Mouse (Mus musculus): ENCODE results near the gene Ablim2. TPM values are rescaled to one million over a fixed set of nuclear protein-coding genes. Genes with fewer than 3 reads are reported as not detected.

The Ablim2 gene
- polyA plus RNA-seq, 1 experiment from 2014 or later, result 16.3 TPM

- no peak overlapping the region for H3K27ac ChIP-seq (ENCODE audit: low read length)
- H3K4me3 ChIP-seq (replicated peaks; ENCODE audit: low read length), result no peak overlapping the region
Observed at GRCm38 (mm10) chr5:35761323-35761722, 3.6 kb downstream of the Ablim2 start.

GRCm38 (mm10) chr5:35762388-35762787, 4.7 kb downstream of the Ablim2 start:
- no peak overlapping the region for H3K4me2 ChIP-seq (ENCODE audit: low read length)
- H3K27me3 ChIP-seq (replicated peaks; ENCODE audit: control insufficient read depth, insufficient read depth, low read length), result peaks cover 19% of the 10 kb centered on the region
- WGBS, result 58% methylated on average over 5 of the region's 5 CpGs
- ATAC-seq, result no peak
- no peak overlapping the region for H3K27ac ChIP-seq (ENCODE audit: low read length)
- no peaks in the 10 kb centered on the region for H3K9me3 ChIP-seq (ENCODE audit: control insufficient read depth, low read length)
- H3K4me3 ChIP-seq (replicated peaks; ENCODE audit: low read length), result no peak overlapping the region
- no peaks in the 10 kb centered on the region for H3K36me3 ChIP-seq (ENCODE audit: control insufficient read depth, insufficient read depth)
- H3K4me1 ChIP-seq (replicated peaks; ENCODE audit: control insufficient read depth, insufficient read depth, low read length), result peaks cover 5% of the 10 kb centered on the region; the same call in 1 of the 2 replicates
- H3K9ac ChIP-seq (replicated peaks; ENCODE audit: low read depth, low read length), result no peak overlapping the region

More at GRCm38 (mm10) chr5:35761323-35761722, 3.6 kb downstream of the Ablim2 start:
- Histone ChIP-seq H3K27me3 (replicated peaks; ENCODE audit: control insufficient read depth, insufficient read depth, low read length) (peaks cover 19% of the 10 kb centered on the region), H3K9me3 (ENCODE audit: control insufficient read depth, low read length) (no peaks in the 10 kb centered on the region), H3K4me2 (ENCODE audit: low read length) (no peak overlapping the region), H3K36me3 (ENCODE audit: control insufficient read depth, insufficient read depth) (no peaks in the 10 kb centered on the region), H3K4me1 (replicated peaks; ENCODE audit: control insufficient read depth, insufficient read depth, low read length) (peaks cover 9% of the 10 kb centered on the region; the same call in 1 of the 2 replicates), H3K9ac (replicated peaks; ENCODE audit: low read depth, low read length) (no peak overlapping the region)
- WGBS, result 69% methylated on average over 5 of the region's 5 CpGs
- no peak for ATAC-seq

GRCm38 (mm10) chr5:35762850-35763249, 5.2 kb downstream of the Ablim2 start:
- WGBS, result 81% methylated on average over 10 of the region's 10 CpGs
- H3K4me2 ChIP-seq (ENCODE audit: low read length), result no peak overlapping the region
- ATAC-seq, result no peak

GRCm38 (mm10) chr5:35765909-35766308, 8.2 kb downstream of the Ablim2 start:
- H3K4me3 ChIP-seq (replicated peaks; ENCODE audit: low read length), result no peak overlapping the region
- H3K9me3 ChIP-seq (ENCODE audit: control insufficient read depth, low read length), result no peaks in the 10 kb centered on the region
- 0 out of 2 replicates have a peak, but pooled peaks cover 2% of the 10 kb centered on the region for H3K4me1 ChIP-seq (replicated peaks; ENCODE audit: control insufficient read depth, insufficient read depth, low read length)
- H3K36me3 ChIP-seq (ENCODE audit: control insufficient read depth, insufficient read depth), result no peaks in the 10 kb centered on the region
- no peak overlapping the region for H3K4me2 ChIP-seq (ENCODE audit: low read length)
- no peaks in the 10 kb centered on the region for H3K27me3 ChIP-seq (replicated peaks; ENCODE audit: control insufficient read depth, insufficient read depth, low read length)
- ATAC-seq, result no peak
- H3K9ac ChIP-seq (replicated peaks; ENCODE audit: low read depth, low read length), result no peak overlapping the region
- no peak overlapping the region for H3K27ac ChIP-seq (ENCODE audit: low read length)
- 86% methylated on average over 6 of the region's 6 CpGs for WGBS

More at GRCm38 (mm10) chr5:35762850-35763249, 5.2 kb downstream of the Ablim2 start:
- Histone ChIP-seq H3K4me3 (replicated peaks; ENCODE audit: low read length) (no peak overlapping the region), H3K27ac (ENCODE audit: low read length) (no peak overlapping the region), H3K27me3 (replicated peaks; ENCODE audit: control insufficient read depth, insufficient read depth, low read length) (peaks cover 19% of the 10 kb centered on the region), H3K4me1 (replicated peaks; ENCODE audit: control insufficient read depth, insufficient read depth, low read length) (peaks cover 5% of the 10 kb centered on the region; the same call in 1 of the 2 replicates), H3K9me3 (ENCODE audit: control insufficient read depth, low read length) (no peaks in the 10 kb centered on the region), H3K36me3 (ENCODE audit: control insufficient read depth, insufficient read depth) (no peaks in the 10 kb centered on the region), H3K9ac (replicated peaks; ENCODE audit: low read depth, low read length) (no peak overlapping the region)

- Histone ChIP-seq H3K36me3 (ENCODE audit: control insufficient read depth, insufficient read depth) (no peaks in the 10 kb centered on the region), H3K4me1 (replicated peaks; ENCODE audit: control insufficient read depth, insufficient read depth, low read length) (peaks cover 4% of the 10 kb centered on the region; the same call in 1 of the 2 replicates), H3K9me3 (ENCODE audit: control insufficient read depth, low read length) (no peaks in the 10 kb centered on the region), H3K4me3 (replicated peaks; ENCODE audit: low read length) (no peak overlapping the region), H3K9ac (replicated peaks; ENCODE audit: low read depth, low read length) (no peak overlapping the region), H3K4me2 (ENCODE audit: low read length) (no peak overlapping the region), H3K27ac (ENCODE audit: low read length) (no peak overlapping the region), H3K27me3 (replicated peaks; ENCODE audit: control insufficient read depth, insufficient read depth, low read length) (no peaks in the 10 kb centered on the region)
- ATAC-seq, result no peak
- WGBS, result 63% methylated on average over 3 of the region's 3 CpGs
Observed at GRCm38 (mm10) chr5:35768525-35768924, 10.8 kb downstream of the Ablim2 start.

- no peak overlapping the region for H3K4me3 ChIP-seq (replicated peaks; ENCODE audit: low read length)
- no peak overlapping the region for H3K27ac ChIP-seq (ENCODE audit: low read length)
- no peaks in the 10 kb centered on the region for H3K27me3 ChIP-seq (replicated peaks; ENCODE audit: control insufficient read depth, insufficient read depth, low read length)
- H3K9ac ChIP-seq (replicated peaks; ENCODE audit: low read depth, low read length), result no peak overlapping the region
- no peak overlapping the region for H3K4me2 ChIP-seq (ENCODE audit: low read length)
- 81% methylated on average over 7 of the region's 7 CpGs for WGBS
- peaks cover 4% of the 10 kb centered on the region; the same call in 1 of the 2 replicates for H3K4me1 ChIP-seq (replicated peaks; ENCODE audit: control insufficient read depth, insufficient read depth, low read length)
- no peak for ATAC-seq
- no peaks in the 10 kb centered on the region for H3K9me3 ChIP-seq (ENCODE audit: control insufficient read depth, low read length)
- H3K36me3 ChIP-seq (ENCODE audit: control insufficient read depth, insufficient read depth), result no peaks in the 10 kb centered on the region
Observed at GRCm38 (mm10) chr5:35768997-35769396, 11.3 kb downstream of the Ablim2 start.

GRCm38 (mm10) chr5:35770246-35770645, 12.6 kb downstream of the Ablim2 start:
- H3K9ac ChIP-seq (replicated peaks; ENCODE audit: low read depth, low read length), result no peak overlapping the region
- no peak overlapping the region for H3K4me2 ChIP-seq (ENCODE audit: low read length)
- H3K27me3 ChIP-seq (replicated peaks; ENCODE audit: control insufficient read depth, insufficient read depth, low read length), result no peaks in the 10 kb centered on the region
- peaks cover 4% of the 10 kb centered on the region; the same call in 1 of the 2 replicates for H3K4me1 ChIP-seq (replicated peaks; ENCODE audit: control insufficient read depth, insufficient read depth, low read length)
- H3K4me3 ChIP-seq (replicated peaks; ENCODE audit: low read length), result no peak overlapping the region
- H3K9me3 ChIP-seq (ENCODE audit: control insufficient read depth, low read length), result no peaks in the 10 kb centered on the region
- H3K36me3 ChIP-seq (ENCODE audit: control insufficient read depth, insufficient read depth), result no peaks in the 10 kb centered on the region
- ATAC-seq, result no peak
- WGBS, result 68% methylated on average over 2 of the region's 2 CpGs
- no peak overlapping the region for H3K27ac ChIP-seq (ENCODE audit: low read length)

GRCm38 (mm10) chr5:35770891-35771663, 13.4 kb downstream of the Ablim2 start:
- H3K27me3 ChIP-seq (replicated peaks; ENCODE audit: control insufficient read depth, insufficient read depth, low read length), result no peaks in the 10 kb centered on the region
- H3K27ac ChIP-seq (ENCODE audit: low read length), result no peak overlapping the region
- peaks cover 4% of the 10 kb centered on the region; the same call in 1 of the 2 replicates for H3K4me1 ChIP-seq (replicated peaks; ENCODE audit: control insufficient read depth, insufficient read depth, low read length)
- 46% methylated on average over 14 of the region's 14 CpGs for WGBS
- no peaks in the 10 kb centered on the region for H3K36me3 ChIP-seq (ENCODE audit: control insufficient read depth, insufficient read depth)
- H3K4me2 ChIP-seq (ENCODE audit: low read length), result no peak overlapping the region
- H3K9me3 ChIP-seq (ENCODE audit: control insufficient read depth, low read length), result no peaks in the 10 kb centered on the region
- no peak for ATAC-seq
- no peak overlapping the region for H3K4me3 ChIP-seq (replicated peaks; ENCODE audit: low read length)
- H3K9ac ChIP-seq (replicated peaks; ENCODE audit: low read depth, low read length), result no peak overlapping the region

- Histone ChIP-seq H3K27ac (ENCODE audit: low read length) (no peak overlapping the region), H3K4me3 (replicated peaks; ENCODE audit: low read length) (no peak overlapping the region), H3K9me3 (ENCODE audit: control insufficient read depth, low read length) (no peaks in the 10 kb centered on the region), H3K9ac (replicated peaks; ENCODE audit: low read depth, low read length) (no peak overlapping the region), H3K27me3 (replicated peaks; ENCODE audit: control insufficient read depth, insufficient read depth, low read length) (no peaks in the 10 kb centered on the region), H3K36me3 (ENCODE audit: control insufficient read depth, insufficient read depth) (no peaks in the 10 kb centered on the region), H3K4me1 (replicated peaks; ENCODE audit: control insufficient read depth, insufficient read depth, low read length) (peaks cover 4% of the 10 kb centered on the region; the same call in 1 of the 2 replicates), H3K4me2 (ENCODE audit: low read length) (no peak overlapping the region)
- ATAC-seq, result no peak
- 61% methylated on average over 13 of the region's 13 CpGs for WGBS
Observed at GRCm38 (mm10) chr5:35773274-35774136, 15.8 kb downstream of the Ablim2 start.

Measured in forebrain, embryonic 16.5 days (tissue).